Mouse (Mus musculus) liver, postnatal 0 days (tissue): ENCODE measurements around the gene Tnfsf15. TPM values are rescaled to one million over a fixed set of nuclear protein-coding genes. Genes with fewer than 3 reads are reported as not detected.

Experiments used
- ATAC-seq: fragments of 200-750 bp; cut with Nextera tagmentation; 2 replicates; pipeline ENCODE4 v1.8.0; 2017; ENCODE audit warnings: mild to moderate bottlenecking, moderate library complexity
- DNase-seq: peaks from one replicate; pipeline ENCODE4 v3.0.0-alpha.2; 2016
- H3K27ac ChIP-seq: fragments of 300-500 bp; sonication (generic); 2 replicates; pipeline ENCODE4 v1.5.1; 2014; ENCODE audit warnings: antibody characterized with exemption, moderate library complexity, mild to moderate bottlenecking, low read depth
- H3K27me3 ChIP-seq: fragments of 300-500 bp; sonication (generic); 2 replicates; pipeline ENCODE4 v1.6.1; 2014; ENCODE audit warnings: low read length, control low read depth, mixed read lengths; ENCODE audit not compliant: insufficient read depth
- H3K36me3 ChIP-seq: fragments of 300-500 bp; sonication (generic); replicated peaks from 2 replicates; pipeline ENCODE4 v1.6.1; 2014; ENCODE audit warnings: mild to moderate bottlenecking, control low read depth, low read length, moderate library complexity, mixed read lengths; ENCODE audit not compliant: insufficient read depth
- H3K4me1 ChIP-seq: fragments of 300-500 bp; sonication (generic); 2 replicates; pipeline ENCODE4 v1.6.1; 2014; ENCODE audit warnings: antibody characterized with exemption, mild to moderate bottlenecking, control low read depth; ENCODE audit not compliant: insufficient read depth
- H3K4me2 ChIP-seq: fragments of 300-500 bp; sonication (generic); 2 replicates; pipeline ENCODE4 v1.6.1; 2014; ENCODE audit warnings: low read depth, mild to moderate bottlenecking, low read length, moderate library complexity, mixed read lengths
- H3K4me3 ChIP-seq: fragments of 300-500 bp; sonication (generic); 2 replicates; pipeline ENCODE4 v1.5.1; 2014; ENCODE audit warnings: low read depth, low read length
- H3K9ac ChIP-seq: fragments of 300-500 bp; sonication (generic); replicated peaks from 2 replicates; pipeline ENCODE4 v1.6.1; 2014; ENCODE audit warnings: mild to moderate bottlenecking, moderate library complexity
- H3K9me3 ChIP-seq: fragments of 300-500 bp; sonication (generic); 2 replicates; pipeline ENCODE4 v1.6.1; 2016; ENCODE audit warnings: mild to moderate bottlenecking, control low read depth, low read length, mixed read lengths
- CTCF ChIP-seq: sonication (generic); IDR thresholded peaks from 2 replicates; pipeline ENCODE4 v1.5.1; 2016; ENCODE audit warnings: antibody characterized with exemption, low read depth
- EP300 ChIP-seq: IDR thresholded peaks from 2 replicates; pipeline ENCODE4 v1.6.1; 2016; ENCODE audit warnings: antibody characterized with exemption, low read depth, mild to moderate bottlenecking
- WGBS: fragments of 180-500 bp; shearing (Covaris S2); extraction: QIAGEN DNeasy Blood & Tissue Kit; methylation state at CpG from one replicate; pipeline ENCODE4 v1.1.7; 2014; ENCODE audit not compliant: insufficient replicate concordance; 5-methylcytosine and 5-hydroxymethylcytosine counted together
- polyA plus RNA-seq: library from polyadenylated mRNA; unstranded; fragments of >200 nt; fragmentation: Nextera tagmentation; extraction: Ambion mirVana; gene quantifications from 2 replicates; pipeline ENCODE4 v1.2.1, GENCODE M21; 2015

Tnfsf15 gene
- polyA plus RNA-seq, 1 experiment from 2014 or later, result not detected

DNA sequence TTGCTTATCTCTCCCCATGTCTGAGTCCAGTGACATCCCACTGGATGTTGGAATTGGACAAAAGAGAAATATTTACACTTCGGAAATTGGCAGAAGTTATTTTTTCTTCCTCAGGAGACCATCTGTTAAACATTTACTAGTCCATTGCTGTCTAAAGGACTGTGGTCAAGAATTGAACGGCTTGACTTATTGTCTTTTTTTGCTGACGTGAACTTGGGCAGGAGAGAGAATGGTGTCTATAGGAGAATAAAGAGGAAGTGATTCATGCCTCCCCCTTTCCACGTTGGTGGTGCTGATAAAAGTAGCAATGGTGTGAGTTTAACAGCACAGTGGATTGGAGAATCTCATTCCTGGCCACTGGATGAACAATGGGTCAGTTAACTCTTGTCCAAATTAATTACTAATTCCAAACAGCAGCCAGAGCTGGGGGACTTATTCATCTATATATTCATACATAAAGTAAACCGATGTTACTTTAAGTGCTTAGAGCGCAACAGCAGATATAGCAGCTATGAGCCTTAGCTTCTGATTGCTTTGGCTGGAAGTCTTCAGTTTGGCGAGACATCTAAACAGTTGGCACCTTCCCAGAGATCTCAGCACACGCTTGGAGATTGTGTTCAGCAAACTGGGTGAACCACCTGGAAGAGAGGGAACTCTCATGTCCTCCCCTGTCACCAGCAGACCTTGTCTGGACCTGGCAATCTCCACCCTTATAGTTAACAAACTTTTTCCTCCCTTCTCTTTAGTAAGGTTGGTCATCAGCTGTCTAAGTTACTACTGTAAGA lies 28.6 kb upstream of the Tnfsf15 start:
- no peak overlapping the region for H3K27ac ChIP-seq
- no peak for DNase-seq
- no peaks in the 10 kb centered on the region for H3K9me3 ChIP-seq
- H3K9ac ChIP-seq, result no peak overlapping the region
- H3K4me1 ChIP-seq, result no peaks in the 10 kb centered on the region
- no peak overlapping the region for H3K4me3 ChIP-seq
- 43% methylated on average over 8 of the region's 8 CpGs for WGBS
- no peak for ATAC-seq
- no peak overlapping the region for H3K4me2 ChIP-seq
- TF ChIP-seq CTCF (no peak), EP300 (no peak)
- no peaks in the 10 kb centered on the region for H3K27me3 ChIP-seq
- H3K36me3 ChIP-seq, result no peaks in the 10 kb centered on the region

DNA sequence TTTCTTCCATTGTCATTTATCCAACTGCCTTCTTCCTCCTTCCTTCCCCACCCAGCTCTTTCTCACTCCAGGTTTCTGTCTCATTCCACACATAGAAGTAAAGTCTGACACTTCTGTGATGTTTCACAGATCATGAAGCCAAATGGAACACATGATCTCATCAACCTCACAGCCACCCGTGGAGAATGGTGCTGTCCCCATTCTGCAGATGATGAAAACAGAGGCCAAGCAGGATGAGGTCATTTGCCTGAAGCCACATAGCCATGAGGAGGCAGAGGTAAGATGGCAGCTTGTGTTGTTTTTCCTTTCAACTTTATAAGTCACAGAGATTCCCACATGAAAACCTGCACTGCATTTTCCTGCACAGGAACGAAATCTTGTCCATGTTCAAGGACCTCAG lies 27.6 kb upstream of the Tnfsf15 start:
- WGBS, result 66% methylated on average over 2 of the region's 2 CpGs
- Histone ChIP-seq H3K9ac (no peak overlapping the region), H3K27ac (no peak overlapping the region), H3K4me1 (no peaks in the 10 kb centered on the region), H3K27me3 (no peaks in the 10 kb centered on the region), H3K36me3 (no peaks in the 10 kb centered on the region), H3K4me2 (no peak overlapping the region), H3K9me3 (no peaks in the 10 kb centered on the region), H3K4me3 (no peak overlapping the region)
- TF ChIP-seq EP300 (no peak), CTCF (no peak)
- ATAC-seq (no peak), DNase-seq (no peak)

DNA sequence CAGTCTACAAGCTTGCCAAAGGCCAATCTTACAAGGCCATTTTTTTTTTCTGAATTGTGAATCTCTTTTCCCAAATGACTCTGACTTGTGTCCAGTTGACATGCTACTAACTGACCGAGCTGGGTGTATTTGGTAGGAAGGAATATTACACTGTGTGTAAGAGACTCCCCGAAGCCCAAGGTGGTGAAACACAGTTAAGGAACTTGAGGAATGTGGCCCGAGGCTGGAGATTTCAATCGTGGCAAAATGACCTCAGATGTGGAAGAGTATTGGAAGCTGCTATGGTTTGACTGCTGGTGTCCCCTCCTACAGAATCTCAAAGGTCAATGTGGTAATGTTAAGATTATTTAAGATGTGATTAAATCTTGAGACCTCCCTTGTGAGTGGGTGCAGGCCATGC lies 26.4 kb upstream of the Tnfsf15 start:
- no peak overlapping the region for H3K4me2 ChIP-seq
- DNase-seq (no peak), ATAC-seq (no peak)
- H3K27me3 ChIP-seq, result no peaks in the 10 kb centered on the region
- no peaks in the 10 kb centered on the region for H3K9me3 ChIP-seq
- no peak overlapping the region for H3K9ac ChIP-seq
- TF ChIP-seq CTCF, result no peak
- TF ChIP-seq EP300, result no peak
- H3K27ac ChIP-seq, result no peak overlapping the region
- H3K4me3 ChIP-seq, result no peak overlapping the region
- no peaks in the 10 kb centered on the region for H3K36me3 ChIP-seq
- WGBS, result 66% methylated on average over 4 of the region's 4 CpGs
- H3K4me1 ChIP-seq, result no peaks in the 10 kb centered on the region

DNA sequence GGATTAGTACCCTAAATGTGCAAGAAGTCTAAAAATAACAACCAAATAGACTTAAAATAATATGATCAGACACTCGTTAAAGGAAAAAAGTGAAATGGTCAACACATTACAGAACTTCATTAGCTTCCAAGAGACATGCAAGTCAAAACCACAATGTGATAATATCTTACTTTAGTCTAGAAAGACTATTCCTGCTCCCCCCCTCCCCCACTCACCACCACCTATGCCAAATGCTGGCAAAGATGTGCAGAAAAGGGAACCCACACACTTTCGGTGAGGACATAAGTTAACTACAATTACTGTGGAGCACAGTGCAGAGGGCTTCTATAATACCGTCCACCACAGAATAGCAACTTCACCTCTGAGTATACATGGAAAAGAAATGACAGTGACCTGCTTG lies 24.2 kb upstream of the Tnfsf15 start:
- H3K27ac ChIP-seq, result no peak overlapping the region
- H3K9ac ChIP-seq, result no peak overlapping the region
- H3K9me3 ChIP-seq, result no peaks in the 10 kb centered on the region
- TF ChIP-seq CTCF (no peak), EP300 (no peak)
- no peaks in the 10 kb centered on the region for H3K36me3 ChIP-seq
- DNase-seq (no peak), ATAC-seq (no peak)
- H3K27me3 ChIP-seq, result no peaks in the 10 kb centered on the region; the same call in 1 of the 2 replicates
- no peak overlapping the region for H3K4me2 ChIP-seq
- WGBS, result 42% methylated on average over 3 of the region's 3 CpGs
- no peaks in the 10 kb centered on the region for H3K4me1 ChIP-seq
- no peak overlapping the region for H3K4me3 ChIP-seq

DNA sequence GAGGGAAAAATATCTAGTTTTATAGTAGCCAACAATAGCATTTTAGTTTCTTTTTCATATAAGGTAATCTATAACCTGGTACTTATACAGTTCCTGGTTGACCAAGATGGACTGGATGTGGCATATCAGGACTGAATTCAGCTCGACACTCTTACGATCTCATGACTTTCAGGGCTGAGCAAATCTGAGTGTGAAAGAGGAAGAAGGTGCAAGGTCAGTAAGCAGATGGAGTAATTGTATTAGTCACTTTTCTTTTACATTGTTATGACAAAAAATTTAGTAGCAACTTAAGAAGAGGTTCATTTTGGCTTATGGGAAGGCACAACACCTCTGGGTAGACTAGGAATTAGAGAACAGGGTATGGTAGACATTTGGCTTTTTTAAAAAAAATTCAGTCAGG lies 20.1 kb upstream of the Tnfsf15 start:
- Histone ChIP-seq H3K4me3 (no peak overlapping the region), H3K9me3 (no peaks in the 10 kb centered on the region), H3K36me3 (no peaks in the 10 kb centered on the region), H3K4me1 (no peaks in the 10 kb centered on the region), H3K27me3 (no peaks in the 10 kb centered on the region; the same call in 1 of the 2 replicates), H3K9ac (no peak overlapping the region), H3K27ac (no peak overlapping the region), H3K4me2 (no peak overlapping the region)
- 58% methylated on average over 2 of the region's 2 CpGs for WGBS
- ATAC-seq (no peak), DNase-seq (no peak)
- TF ChIP-seq CTCF (no peak), EP300 (no peak)

DNA sequence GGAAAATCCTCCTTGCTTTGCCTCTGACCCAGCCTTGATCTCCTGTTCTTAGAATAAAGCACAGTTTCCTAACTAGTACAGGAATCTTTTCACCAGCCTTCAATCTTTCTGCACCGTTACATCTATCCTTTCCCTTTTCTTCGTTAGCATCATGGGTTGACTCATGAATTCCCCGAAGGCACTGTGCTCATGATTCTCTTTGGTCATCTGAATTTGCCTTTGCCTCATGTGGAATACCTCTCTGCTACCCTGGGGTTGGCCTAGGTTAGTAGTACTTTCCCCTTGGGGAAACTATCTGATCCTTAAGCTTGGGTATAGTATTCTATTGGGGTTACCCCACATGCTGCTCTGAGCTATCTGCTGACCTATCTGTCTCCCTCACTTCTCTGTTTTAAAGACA lies 15.0 kb upstream of the Tnfsf15 start:
- DNase-seq (no peak), ATAC-seq (no peak)
- Histone ChIP-seq H3K4me1 (no peaks in the 10 kb centered on the region), H3K27me3 (no peaks in the 10 kb centered on the region; the same call in 1 of the 2 replicates), H3K9me3 (no peaks in the 10 kb centered on the region), H3K4me3 (no peak overlapping the region), H3K4me2 (no peak overlapping the region), H3K36me3 (no peaks in the 10 kb centered on the region), H3K27ac (no peak overlapping the region), H3K9ac (no peak overlapping the region)
- WGBS, result 88% methylated on average over 3 of the region's 3 CpGs
- no peak for TF ChIP-seq CTCF
- TF ChIP-seq EP300, result no peak
